Mouse (Mus musculus): ENCODE results near the gene Rad51c. TPM values are rescaled to one million over a fixed set of nuclear protein-coding genes. Genes with fewer than 3 reads are reported as not detected.
A peak's percentile ranks its signal among the peaks of the same experiment; 100 is the strongest.

Gene Rad51c
- total and polyA plus RNA-seq, 3 experiments, result 1.5 to 1.9 TPM; not detected in 1

GRCm38 (mm10) chr11:87429363-87429762 lies 24.6 kb upstream of the Rad51c start:
- no peak for TF ChIP-seq RCOR1 (IDR thresholded peaks at IDR 0.05; ENCODE audit: low read depth, low read length)
- TF ChIP-seq MEF2A (IDR thresholded peaks at IDR 0.05; ENCODE audit: extremely low read depth, insufficient replicate concordance, low read depth, low read length, poor library complexity, severe bottlenecking), result no peak
- TF ChIP-seq HCFC1 (IDR thresholded peaks at IDR 0.05; ENCODE audit: low read depth, low read length), result no peak
- TF ChIP-seq E2F4 (IDR thresholded peaks at IDR 0.05; ENCODE audit: borderline replicate concordance, low read depth, low read length), result no peak
- no peak for TF ChIP-seq SMC3 (IDR thresholded peaks at IDR 0.05; ENCODE audit: low read depth, low read length)
- no peak for TF ChIP-seq MYC (IDR thresholded peaks at IDR 0.05; ENCODE audit: low read depth, low read length)
- TF ChIP-seq MAFK (IDR thresholded peaks at IDR 0.05; ENCODE audit: borderline replicate concordance, low read depth, low read length), result no peak
- TF ChIP-seq CHD2 (IDR thresholded peaks at IDR 0.05; ENCODE audit: low read length), result no peak
- no peak for TF ChIP-seq MYB (IDR thresholded peaks at IDR 0.05; ENCODE audit: low read depth, low read length)
- no peak for TF ChIP-seq KAT2A (conservative IDR thresholded peaks at IDR 0.05; ENCODE audit: low read depth, low read length)
- no peak for TF ChIP-seq USF1 (IDR thresholded peaks at IDR 0.05; ENCODE audit: low read depth, low read length)
- TF ChIP-seq TAL1 (IDR thresholded peaks at IDR 0.05; ENCODE audit: low read length), result no peak
- TF ChIP-seq RAD21 (IDR thresholded peaks at IDR 0.05; ENCODE audit: low read depth, low read length), result no peak
- TF ChIP-seq CHD1 (IDR thresholded peaks at IDR 0.05; ENCODE audit: low read depth, low read length), result no peak
- TF ChIP-seq GATA1 (IDR thresholded peaks at IDR 0.05; ENCODE audit: low read depth, low read length), result no peak
- TF ChIP-seq JUND (IDR thresholded peaks at IDR 0.05; ENCODE audit: low read depth, low read length), result no peak
- no peak for TF ChIP-seq ZMIZ1 (IDR thresholded peaks at IDR 0.05; ENCODE audit: low read depth, low read length)
- no peak for TF ChIP-seq SIN3A (IDR thresholded peaks at IDR 0.05; ENCODE audit: low read length)
- Histone ChIP-seq H3K9me3 (replicated peaks; ENCODE audit: insufficient read depth, low read length) (no peaks in the 10 kb centered on the region), H3K36me3 (ENCODE audit: control insufficient read depth in 1 of 2, insufficient read depth in 2 of 2, low read length in 2 of 2) (peaks cover 0 to 40% of the 10 kb centered on the region in 2 experiments; a peak in 2 of 4 replicates), H3K27me3 (ENCODE audit: control insufficient read depth in 1 of 2, insufficient read depth in 2 of 2, low read length in 2 of 2) (no peaks in the 10 kb centered on the region), H3K9ac (ENCODE audit: control insufficient read depth, low read depth, low read length, poor library complexity, severe bottlenecking) (peak overlapping the region; percentile 60), H3K4me1 (ENCODE audit: control insufficient read depth in 1 of 2, insufficient read depth in 2 of 2, low read length in 2 of 2) (peaks cover 13 to 24% of the 10 kb centered on the region in 2 experiments), H3K79me2 (ENCODE audit: control insufficient read depth, insufficient read depth, low read length, poor library complexity) (no peaks in the 10 kb centered on the region), H3K4me3 (ENCODE audit: control insufficient read depth in 1 of 2, insufficient read depth in 1 of 2, low read depth in 2 of 2, low read length in 2 of 2) (no peak overlapping the region), H3K27ac (ENCODE audit: control insufficient read depth, low read depth, low read length) (peak overlapping the region; percentile 82; the same call in 1 of the 2 replicates)
- DNase-seq (ENCODE audit: low read depth, low spot score), result peak; percentile 65

DNA sequence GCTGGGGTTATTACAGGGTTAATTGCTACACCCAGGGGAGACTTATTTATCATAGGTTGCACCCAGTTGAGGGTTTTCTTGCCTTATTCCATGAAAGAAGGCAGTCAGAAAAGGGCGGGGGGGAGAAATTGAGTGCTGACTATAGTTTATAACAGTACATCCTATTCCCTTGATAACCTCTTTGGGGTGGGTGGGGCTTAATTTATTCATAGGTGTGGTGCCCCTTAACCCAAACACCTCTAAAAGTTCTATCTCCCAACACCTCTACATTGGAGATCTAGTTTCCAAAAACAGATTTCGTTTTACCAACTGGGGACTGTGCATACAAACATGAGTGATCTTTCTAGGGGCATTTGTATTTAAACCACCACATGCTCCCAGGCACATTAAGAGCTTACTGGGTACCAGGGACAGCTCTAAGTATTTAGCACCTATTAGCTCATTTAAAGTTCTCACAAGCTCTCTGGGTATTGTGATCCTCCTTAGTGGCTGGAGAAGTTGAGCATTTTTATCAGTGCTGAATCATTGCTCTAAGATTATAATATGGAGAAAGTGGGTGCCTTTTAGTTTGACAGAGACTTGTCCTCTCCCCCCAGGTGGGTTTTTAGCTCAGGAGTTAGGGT lies 23.4 kb upstream of the Rad51c start:
- Histone ChIP-seq H3K79me2 (ENCODE audit: control insufficient read depth, insufficient read depth, low read length, poor library complexity) (no peaks in the 10 kb centered on the region), H3K4me3 (ENCODE audit: control insufficient read depth in 1 of 2, insufficient read depth in 1 of 2, low read depth in 2 of 2, low read length in 2 of 2) (no peak overlapping the region), H3K4me1 (ENCODE audit: control insufficient read depth in 1 of 2, insufficient read depth in 2 of 2, low read length in 2 of 2) (peaks cover 12 to 20% of the 10 kb centered on the region in 2 experiments), H3K9ac (ENCODE audit: control insufficient read depth, low read depth, low read length, poor library complexity, severe bottlenecking) (peak overlapping the region; percentile 8; the same call in 1 of the 2 replicates), H3K27ac (ENCODE audit: control insufficient read depth, low read depth, low read length) (peak overlapping the region; percentile 55), H3K36me3 (ENCODE audit: control insufficient read depth in 1 of 2, insufficient read depth in 2 of 2, low read length in 2 of 2) (peaks cover 0 to 42% of the 10 kb centered on the region in 2 experiments; a peak in 2 of 4 replicates), H3K27me3 (ENCODE audit: control insufficient read depth in 1 of 2, insufficient read depth in 2 of 2, low read length in 2 of 2) (no peaks in the 10 kb centered on the region), H3K9me3 (replicated peaks; ENCODE audit: insufficient read depth, low read length) (no peaks in the 10 kb centered on the region)
- TF ChIP-seq RCOR1 (IDR thresholded peaks at IDR 0.05; ENCODE audit: low read depth, low read length), result no peak
- TF ChIP-seq GABPA (IDR thresholded peaks at IDR 0.05; ENCODE audit: low read depth, low read length), result no peak
- 0 out of 2 replicates have a peak, but pooled peaks have one; percentile 51 for TF ChIP-seq TBP (IDR thresholded peaks at IDR 0.05; ENCODE audit: low read depth, low read length)
- DNase-seq (ENCODE audit: low read depth, low spot score), result peak; percentile 60

All from MEL (cell line).